In genomic region chr9:66225737-66226485, GRCm38 (mm10) we compare ENCODE assay signal across 19 mouse cellular contexts.
A peak's percentile ranks its signal among the peaks of the same experiment; 100 is the strongest.
DNase-seq lines count a peak whose midpoint lies in the region; TF ChIP-seq lines count a peak whose summit lies in the region.
"Had no signal": no experiment of that assay in that cellular context is flagged by ENCODE, and none has a peak within 500 bp of the region (broad histone marks: within the 10 kb centered on the region; RNA-seq: fewer than 3 reads in every experiment).

No protein-coding gene starts in this region.

- H3K36me3 ChIP-seq in small intestine, adult 2 months (ENCODE audit: control insufficient read depth, insufficient read depth, low read length), result peaks cover 3% of the 10 kb centered on the region; the same call in 1 of the 2 replicates
- H3K36me3 ChIP-seq: embryonic facial prominence, embryonic 10.5 days; heart, embryonic 10.5 days; midbrain, embryonic 12.5 days had no signal

- peaks cover 16% of the 10 kb centered on the region; the same call in 1 of the 2 replicates for H3K4me1 ChIP-seq in small intestine, adult 2 months (ENCODE audit: control insufficient read depth, insufficient read depth, insufficient read length, low read length)
- H3K4me1 ChIP-seq: embryonic facial prominence, embryonic 10.5 days; midbrain, embryonic 12.5 days had no signal

- TF ChIP-seq POLR2A in small intestine, adult 2 months (IDR thresholded peaks at IDR 0.05; ENCODE audit: low read depth, low read length), result no peak

- H3K27ac ChIP-seq in small intestine, adult 2 months (ENCODE audit: insufficient read depth, low read depth, low read length), result peak overlapping the region; percentile 97
- H3K27ac ChIP-seq: embryonic facial prominence, embryonic 10.5 days; heart, embryonic 10.5 days; midbrain, embryonic 12.5 days had no signal

- DNase-seq in ES-CJ7 (ENCODE audit: low read depth, low spot score) (peak; percentile 19), ZHBTc4 (ENCODE audit: low read depth, low spot score) (peak; percentile 44)
- peak; percentile 56 for DNase-seq in large intestine, adult 2 months (ENCODE audit: low read depth, low spot score)
- DNase-seq in gastrocnemius, adult 8-10 months (ENCODE audit: low spot score in 2 of 2), result no peak
- no peak for DNase-seq in layer of hippocampus, adult 9-10 months (ENCODE audit: low spot score)
- DNase-seq in ovary, postnatal 14 days (ENCODE audit: low spot score), result no peak
- DNase-seq: cerebellum, adult 11 months; cerebellum, postnatal 36 days; gastrocnemius, postnatal 14 days; heart, postnatal 36 days; kidney, postnatal 25 days; layer of hippocampus, postnatal 36 days; lung, postnatal 14 days; thymus, adult 2 months had no signal

- no peaks in the 10 kb centered on the region for H3K27me3 ChIP-seq in small intestine, adult 2 months (ENCODE audit: control insufficient read depth, insufficient read depth, low read length)
- H3K27me3 ChIP-seq: midbrain, embryonic 12.5 days; Patski had no signal

- 35% methylated on average over 5 of the region's 5 CpGs for WGBS in large intestine, adult 2 months
- WGBS in small intestine, adult 2 months, result 23% methylated on average over 5 of the region's 5 CpGs

- H3K4me3 ChIP-seq in small intestine, adult 2 months (ENCODE audit: low read depth, low read length), result no peak overlapping the region
- H3K4me3 ChIP-seq: embryonic facial prominence, embryonic 10.5 days; heart, embryonic 10.5 days; midbrain, embryonic 12.5 days had no signal

- TF ChIP-seq CTCF in small intestine, adult 2 months (IDR thresholded peaks at IDR 0.05; ENCODE audit: extremely low read depth, insufficient read length, insufficient replicate concordance, low read depth, low read length), result no peak

Comparison
In these comparisons a context has a peak if more than half of its experiments do, and no peak if none do; other contexts are left out.
1. DNase-seq: peak in ES-CJ7 (single experiment), ZHBTc4 (single experiment) and large intestine, adult 2 months (single experiment); none in gastrocnemius, adult 8-10 months (0 of 2), layer of hippocampus, adult 9-10 months (single experiment) and ovary, postnatal 14 days (single experiment).